16 mouse cellular contexts compared by ENCODE assay signal in genomic region chr5:65954130-65955080, GRCm38 (mm10). TPM values are rescaled to one million over a fixed set of nuclear protein-coding genes. Genes with fewer than 3 reads are reported as not detected.
DNase-seq lines count a peak whose midpoint lies in the region; ATAC-seq and TF ChIP-seq lines count a peak whose summit lies in the region.
"Had no signal": no experiment of that assay in that cellular context is flagged by ENCODE, and none has a peak within 500 bp of the region (broad histone marks: within the 10 kb centered on the region; RNA-seq: fewer than 3 reads in every experiment).

No protein-coding gene starts in this region.

- H3K79me2 ChIP-seq in MEL (ENCODE audit: control insufficient read depth, insufficient read depth, low read length, poor library complexity): no peaks in the 10 kb centered on the region; the same call in 1 of the 2 replicates

- H3K4me2 ChIP-seq in hindbrain, embryonic 11.5 days (replicated peaks; ENCODE audit: low read depth, low read length): no peak overlapping the region
- 0 out of 2 replicates have a peak overlapping the region, but pooled peaks have one; percentile 55 for H3K4me2 ChIP-seq in hindbrain, embryonic 15.5 days

- TF ChIP-seq POLR2A in MEL (IDR thresholded peaks at IDR 0.05; ENCODE audit: control insufficient read depth in 1 of 2, insufficient read depth in 1 of 2, low read depth in 1 of 2, low read length in 2 of 2, poor library complexity in 1 of 2): no peak

- H3K9me3 ChIP-seq in hindbrain, embryonic 10.5 days: no peaks in the 10 kb centered on the region
- no peaks in the 10 kb centered on the region for H3K9me3 ChIP-seq in hindbrain, embryonic 11.5 days (ENCODE audit: control insufficient read depth, low read length)
- no peaks in the 10 kb centered on the region for H3K9me3 ChIP-seq in MEL (replicated peaks; ENCODE audit: insufficient read depth, low read length)
- H3K9me3 ChIP-seq in hindbrain, embryonic 15.5 days: no peaks in the 10 kb centered on the region
- H3K9me3 ChIP-seq: G1E; stomach, embryonic 15.5 days had no signal

- H3K36me3 ChIP-seq in hindbrain, embryonic 10.5 days: no peaks in the 10 kb centered on the region
- H3K36me3 ChIP-seq in hindbrain, embryonic 11.5 days (ENCODE audit: control insufficient read depth, insufficient read depth, low read length): no peaks in the 10 kb centered on the region
- peaks cover 0 to 10% of the 10 kb centered on the region in 2 experiments; a peak in 2 of 4 replicates for H3K36me3 ChIP-seq in MEL (ENCODE audit: control insufficient read depth in 1 of 2, insufficient read depth in 2 of 2, low read length in 2 of 2)
- H3K36me3 ChIP-seq in hindbrain, embryonic 15.5 days: no peaks in the 10 kb centered on the region
- H3K36me3 ChIP-seq: G1E; stomach, embryonic 15.5 days had no signal

- H3K27ac ChIP-seq in hindbrain, embryonic 10.5 days: peak overlapping the region; percentile 81
- no peak overlapping the region for H3K27ac ChIP-seq in hindbrain, embryonic 11.5 days (ENCODE audit: low read depth, low read length)
- peak overlapping the region; percentile 95 for H3K27ac ChIP-seq in MEL (ENCODE audit: control insufficient read depth, low read depth, low read length)
- H3K27ac ChIP-seq in hindbrain, embryonic 15.5 days (replicated peaks): peak overlapping the region; percentile 61
- H3K27ac ChIP-seq: stomach, embryonic 15.5 days had no signal

- H3K9ac ChIP-seq in hindbrain, embryonic 11.5 days (ENCODE audit: low read depth, low read length): no peak overlapping the region
- H3K9ac ChIP-seq in MEL (ENCODE audit: control insufficient read depth, low read depth, low read length, poor library complexity, severe bottlenecking): peak overlapping the region; percentile 83
- H3K9ac ChIP-seq in hindbrain, embryonic 15.5 days: no peak overlapping the region
- H3K9ac ChIP-seq: liver, postnatal 0 days; stomach, embryonic 15.5 days had no signal

- no peak for TF ChIP-seq CTCF in MEL (IDR thresholded peaks at IDR 0.05 in 2 of 3, conservative IDR thresholded peaks at IDR 0.05 in 1 of 3; ENCODE audit: control insufficient read depth in 1 of 3, insufficient read depth in 1 of 3, low read depth in 2 of 3, low read length in 3 of 3, poor library complexity in 1 of 3, severe bottlenecking in 1 of 3)

- H3K4me3 ChIP-seq in hindbrain, embryonic 10.5 days: no peak overlapping the region
- H3K4me3 ChIP-seq in hindbrain, embryonic 11.5 days (ENCODE audit: low read depth, low read length): no peak overlapping the region
- peak overlapping the region; percentile 39 to 69 for H3K4me3 ChIP-seq in MEL (ENCODE audit: control insufficient read depth in 1 of 2, insufficient read depth in 1 of 2, low read depth in 2 of 2, low read length in 2 of 2)
- H3K4me3 ChIP-seq in hindbrain, embryonic 15.5 days: no peak overlapping the region
- H3K4me3 ChIP-seq: myocyte; stomach, embryonic 15.5 days had no signal

- peaks cover 32% of the 10 kb centered on the region for H3K4me1 ChIP-seq in hindbrain, embryonic 10.5 days (replicated peaks)
- no peaks in the 10 kb centered on the region for H3K4me1 ChIP-seq in hindbrain, embryonic 11.5 days (replicated peaks; ENCODE audit: control insufficient read depth, insufficient read depth, low read length)
- H3K4me1 ChIP-seq in MEL (ENCODE audit: control insufficient read depth in 1 of 2, insufficient read depth in 2 of 2, low read length in 2 of 2): peaks cover 0 to 13% of the 10 kb centered on the region in 2 experiments; a peak in 2 of 4 replicates
- peaks cover 30% of the 10 kb centered on the region for H3K4me1 ChIP-seq in hindbrain, embryonic 15.5 days (replicated peaks)
- H3K4me1 ChIP-seq: stomach, embryonic 15.5 days had no signal

- WGBS in hindbrain, embryonic 10.5 days: 94% methylated on average over 16 of the region's 16 CpGs
- WGBS in hindbrain, embryonic 11.5 days: 91% methylated on average over 15 of the region's 16 CpGs
- 90% methylated on average over 16 of the region's 16 CpGs for WGBS in hindbrain, embryonic 15.5 days

- TF ChIP-seq EP300 in MEL (IDR thresholded peaks at IDR 0.05; ENCODE audit: low read depth in 1 of 2, low read length in 2 of 2): peak in 1 of 2 experiments; percentile 5; a peak in 1 of 4 replicates

- no peaks in the 10 kb centered on the region for H3K27me3 ChIP-seq in hindbrain, embryonic 10.5 days (ENCODE audit: insufficient read depth, poor library complexity, severe bottlenecking)
- H3K27me3 ChIP-seq in hindbrain, embryonic 11.5 days (ENCODE audit: control insufficient read depth, insufficient read depth, low read length): no peaks in the 10 kb centered on the region
- no peaks in the 10 kb centered on the region for H3K27me3 ChIP-seq in MEL (ENCODE audit: control insufficient read depth in 1 of 2, insufficient read depth in 2 of 2, low read length in 2 of 2)
- H3K27me3 ChIP-seq in hindbrain, embryonic 15.5 days: no peaks in the 10 kb centered on the region
- H3K27me3 ChIP-seq: stomach, embryonic 15.5 days had no signal

- TF ChIP-seq RAD21 in MEL (IDR thresholded peaks at IDR 0.05; ENCODE audit: low read depth, low read length): no peak

- no peak for ATAC-seq in hindbrain, embryonic 11.5 days (ENCODE audit: low FRiP score)
- no peak for ATAC-seq in hindbrain, embryonic 15.5 days (ENCODE audit: low FRiP score, low read depth)

- no peak for DNase-seq in hindbrain, embryonic 10.5 days (ENCODE audit: low spot score)
- no peak for DNase-seq in hindbrain, embryonic 11.5 days (ENCODE audit: low spot score)
- peak; percentile 39 for DNase-seq in CD4-positive helper T cell, adult 2 months (ENCODE audit: low read depth, low spot score)
- peak; percentile 60 for DNase-seq in MEL (ENCODE audit: low read depth, low spot score)
- DNase-seq in gastrocnemius, postnatal 10 days: no peak
- no peak for DNase-seq in cerebellum, postnatal 36 days
- DNase-seq in right cerebral cortex, postnatal 4 days: no peak
- DNase-seq: adrenal gland, adult 8-10 months; kidney, postnatal 4 days; liver, postnatal 0 days had no signal

TF ChIP-seq in MEL, 35 proteins besides CTCF, POLR2A, EP300 and RAD21:
- TF ChIP-seq SMC3 (IDR thresholded peaks at IDR 0.05; ENCODE audit: low read depth, low read length): 0 out of 2 replicates have a peak, but pooled peaks have one; percentile 19
- TF ChIP-seq ZMIZ1 (IDR thresholded peaks at IDR 0.05; ENCODE audit: low read depth, low read length): no peak
- peak; percentile 93 for TF ChIP-seq ZNF384 (IDR thresholded peaks at IDR 0.05; ENCODE audit: low read depth, low read length)
- TF ChIP-seq MYC (IDR thresholded peaks at IDR 0.05; ENCODE audit: low read depth, low read length): no peak
- TF ChIP-seq GABPA (IDR thresholded peaks at IDR 0.05; ENCODE audit: low read depth, low read length): no peak
- TF ChIP-seq HCFC1 (IDR thresholded peaks at IDR 0.05; ENCODE audit: low read depth, low read length): 0 out of 2 replicates have a peak, but pooled peaks have one; percentile 19
- no peak for TF ChIP-seq MAFK (IDR thresholded peaks at IDR 0.05; ENCODE audit: borderline replicate concordance, low read depth, low read length)
- peak; percentile 32; the same call in 1 of the 2 replicates for TF ChIP-seq NELFE (IDR thresholded peaks at IDR 0.05; ENCODE audit: low read depth, low read length)
- TF ChIP-seq ELF1 (IDR thresholded peaks at IDR 0.05; ENCODE audit: low read depth, low read length): no peak
- TF ChIP-seq MYB (IDR thresholded peaks at IDR 0.05; ENCODE audit: low read depth, low read length): no peak
- TF ChIP-seq JUND (IDR thresholded peaks at IDR 0.05; ENCODE audit: low read depth, low read length): no peak
- no peak for TF ChIP-seq POLR2AphosphoS5 (IDR thresholded peaks at IDR 0.05; ENCODE audit: borderline replicate concordance, low read depth, low read length)

RNA-seq across cellular contexts. Expression of gene Chrna9, which starts 19.7 kb away (rescaled TPM):
- 0.31 and 1.0 TPM in 2 replicates for polyA plus RNA-seq in hindbrain, embryonic 10.5 days (2016; fragmentation: Nextera tagmentation; extraction: Ambion mirVana)
- 0.20 and 0.70 TPM in 2 replicates for polyA plus RNA-seq in hindbrain, embryonic 11.5 days (2014; fragmentation: Nextera tagmentation; extraction: Ambion mirVana)
- total RNA-seq in MEL (2012; rRNA removed): not detected in 2 replicates
- polyA plus RNA-seq in MEL (2012; ENCODE audit: insufficient read depth in 1 of 2, insufficient read length in 2 of 2, low read depth in 1 of 2, low replicate concordance in 2 of 2, missing spikeins in 1 of 2): not detected
- polyA plus RNA-seq in hindbrain, embryonic 15.5 days (2015; fragmentation: Nextera tagmentation; extraction: Ambion mirVana): not detected in 2 replicates
- total RNA-seq in gastrocnemius, postnatal 10 days (2021): 10 to 100 TPM in 1 of 2 experiments, 1 to 10 TPM in 1; 7.2 to 16.1 TPM
- total RNA-seq: adrenal gland, adult 8-10 months; hematopoietic stem cell, adult 5-6 weeks; left cerebral cortex, postnatal 10 days had no signal
- polyA plus RNA-seq: G1E; liver, postnatal 0 days; myocyte; stomach, embryonic 15.5 days had no signal

RNA-seq across cellular contexts. Expression of gene 9130230L23Rik, which starts 49.7 kb away (rescaled TPM):
- polyA plus RNA-seq in hindbrain, embryonic 10.5 days (2016; fragmentation: Nextera tagmentation; extraction: Ambion mirVana): 0.35 and 0.39 TPM in 2 replicates
- 0.32 and 0.40 TPM in 2 replicates for polyA plus RNA-seq in hindbrain, embryonic 11.5 days (2014; fragmentation: Nextera tagmentation; extraction: Ambion mirVana)
- total RNA-seq in MEL (2012; rRNA removed): not detected in 2 replicates
- under 1 TPM in 1 of 2 experiments, not detected in 1; 0.22 TPM for polyA plus RNA-seq in MEL (2012; ENCODE audit: insufficient read depth in 1 of 2, insufficient read length in 2 of 2, low read depth in 1 of 2, low replicate concordance in 2 of 2, missing spikeins in 1 of 2)
- 0.35 TPM in 1 of 2 replicates, not detected in the other for polyA plus RNA-seq in hindbrain, embryonic 15.5 days (2015; fragmentation: Nextera tagmentation; extraction: Ambion mirVana)
- total RNA-seq in gastrocnemius, postnatal 10 days (2021): under 1 TPM in 1 of 2 experiments, not detected in 1; 0.23 TPM
- total RNA-seq: hematopoietic stem cell, adult 5-6 weeks; left cerebral cortex, postnatal 10 days had no signal
- polyA plus RNA-seq: G1E; liver, postnatal 0 days had no signal

Comparison
In these comparisons a context has a peak if more than half of its experiments do, and no peak if none do; other contexts are left out.
1. DNase-seq: peak in CD4-positive helper T cell, adult 2 months (single experiment) and MEL (single experiment); none in hindbrain, embryonic 10.5 days (single experiment), hindbrain, embryonic 11.5 days (single experiment), gastrocnemius, postnatal 10 days (single experiment), cerebellum, postnatal 36 days (0 of 2) and right cerebral cortex, postnatal 4 days (single experiment).
2. H3K4me3 ChIP-seq: peak in MEL (2 of 2); none in hindbrain, embryonic 10.5 days (single experiment), hindbrain, embryonic 11.5 days (single experiment) and hindbrain, embryonic 15.5 days (single experiment).